Mouse (Mus musculus): ENCODE measurements around the gene Capn10. TPM values are rescaled to one million over a fixed set of nuclear protein-coding genes. Genes with fewer than 3 reads are reported as not detected.

Gene Capn10
- total RNA-seq, 4 experiments from 2014 or later, result 17.3 to 27.2 (median 24.3) TPM

DNA sequence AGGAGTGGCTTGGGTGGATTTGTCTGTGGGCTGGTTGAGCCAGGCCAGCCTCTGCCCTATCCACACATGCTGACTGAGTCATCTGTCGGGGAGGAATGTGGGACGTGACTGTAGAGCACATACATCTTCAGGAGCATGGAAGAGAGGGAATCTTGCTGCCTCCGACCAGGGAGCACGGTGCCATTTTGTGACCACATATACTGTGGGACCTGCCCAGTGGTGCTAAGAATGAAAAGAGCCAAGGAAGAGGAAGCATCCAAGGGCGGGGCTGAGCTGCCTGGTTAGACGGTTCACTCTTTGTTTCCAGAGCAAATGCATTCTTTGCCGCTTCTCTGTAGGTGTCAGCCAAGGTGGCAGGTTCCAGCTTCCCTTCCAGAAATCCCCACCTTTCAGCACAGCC, 44.5 kb downstream of the Capn10 start:
- DNase-seq, result no peak

DNA sequence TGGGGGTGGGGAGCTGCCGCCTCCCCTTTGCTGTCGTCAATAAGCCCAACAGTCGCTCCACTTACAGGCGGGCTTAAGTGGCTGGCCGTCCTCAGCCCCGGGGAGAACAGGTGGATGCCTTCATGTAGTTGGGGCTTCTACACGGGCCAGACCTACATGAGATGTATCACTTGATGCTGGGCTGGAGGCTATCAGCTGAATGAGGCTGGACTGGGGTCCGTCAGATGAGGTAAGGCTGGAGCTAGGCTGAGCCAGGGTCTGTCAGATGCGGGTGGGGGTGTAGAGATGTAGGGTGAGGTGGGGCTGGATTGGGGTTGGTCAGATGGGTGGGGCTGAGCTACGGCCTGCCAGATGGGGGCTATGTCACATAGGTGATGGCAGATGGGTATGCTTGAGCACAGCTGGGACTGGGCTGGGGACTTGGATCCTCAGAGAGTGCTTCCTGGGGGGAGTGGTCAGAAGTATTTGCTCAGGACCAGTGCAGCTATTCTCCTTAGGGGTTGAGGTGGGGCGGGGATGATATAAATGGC, 45.0 kb downstream of the Capn10 start:
- no peak for DNase-seq

DNA sequence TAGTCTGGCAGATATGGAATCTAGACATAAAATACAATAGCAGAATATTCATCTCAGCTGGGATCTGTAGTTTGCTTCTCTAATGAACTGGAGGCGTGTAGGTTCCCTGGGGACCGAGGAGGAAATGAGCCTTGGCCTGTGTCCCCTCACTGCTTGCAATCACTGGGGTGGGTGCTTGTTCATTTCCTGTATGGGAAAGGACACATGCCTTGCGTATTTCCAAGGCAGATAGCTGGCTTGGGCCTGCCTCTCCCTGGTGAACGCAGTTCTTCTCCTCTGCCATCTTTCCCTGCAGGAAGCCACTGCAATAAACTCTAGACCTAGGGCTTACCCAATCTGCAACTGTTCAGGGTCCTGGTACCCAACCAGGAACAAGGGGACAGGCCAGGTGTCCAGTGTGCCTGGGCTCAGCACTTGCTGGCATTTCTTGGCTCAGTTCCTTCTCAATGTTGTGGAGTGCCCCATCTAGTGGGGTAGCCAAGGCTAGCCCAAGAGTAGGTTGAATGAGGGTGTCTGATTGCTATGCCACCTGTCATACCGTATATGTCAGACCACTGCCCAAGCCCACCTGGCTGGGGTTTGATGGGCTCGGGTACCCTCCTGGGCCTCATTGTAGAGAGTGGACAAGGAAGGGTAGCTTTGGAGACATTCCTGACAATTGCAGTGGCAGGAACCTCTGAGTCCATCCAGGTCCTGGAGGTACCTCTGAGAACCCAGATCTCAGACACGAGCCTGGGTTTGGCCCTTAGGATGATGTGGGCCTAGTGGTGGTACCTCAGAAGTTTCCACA, 47.1 kb downstream of the Capn10 start:
- DNase-seq, result no peak

DNA sequence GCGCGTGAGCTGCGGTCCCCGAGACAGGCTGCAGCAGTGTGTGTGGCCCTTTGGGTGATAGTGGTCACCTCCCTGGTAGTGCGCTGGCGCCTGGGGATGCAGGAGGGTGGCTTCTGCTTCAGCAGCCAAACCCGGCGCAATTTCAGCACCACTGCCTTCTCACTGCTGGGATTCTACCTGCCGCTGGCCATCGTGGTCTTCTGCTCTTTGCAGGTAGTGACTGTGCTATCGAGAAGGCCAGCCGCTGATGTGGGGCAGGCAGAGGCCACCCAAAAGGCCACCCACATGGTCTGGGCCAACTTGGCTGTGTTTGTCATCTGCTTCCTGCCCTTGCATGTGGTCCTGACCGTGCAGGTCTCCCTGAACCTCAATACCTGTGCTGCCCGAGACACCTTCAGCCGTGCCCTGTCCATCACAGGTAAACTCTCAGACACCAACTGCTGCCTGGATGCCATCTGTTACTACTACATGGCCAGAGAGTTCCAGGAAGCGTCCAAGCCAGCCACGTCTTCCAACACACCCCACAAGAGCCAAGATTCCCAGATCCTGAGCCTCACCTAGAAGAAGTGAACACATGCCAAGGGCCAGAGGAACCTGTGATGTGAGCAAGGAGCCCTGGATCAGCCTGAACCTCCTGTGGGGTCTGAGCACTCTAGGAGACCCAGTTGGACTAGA, 48.9 kb downstream of the Capn10 start:
- DNase-seq, result no peak

DNA sequence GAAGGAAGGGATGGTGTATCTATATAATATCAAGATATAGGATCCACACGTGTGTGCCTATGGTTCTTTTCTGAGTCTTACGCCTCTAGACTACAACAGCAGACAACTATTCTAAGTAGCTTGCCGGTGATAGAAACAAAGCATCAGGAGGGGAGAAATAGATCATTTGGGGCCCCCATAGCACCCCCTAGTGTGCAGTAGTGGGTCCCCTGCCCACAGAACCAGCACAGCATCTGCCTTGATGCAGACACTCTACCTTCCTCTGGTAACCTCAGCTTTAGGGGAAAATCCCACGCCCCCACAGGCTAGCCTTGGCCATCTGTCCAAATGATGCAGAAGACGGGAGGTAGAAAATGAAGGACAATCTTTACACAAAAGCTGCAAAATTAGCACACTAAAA, 50.8 kb downstream of the Capn10 start:
- DNase-seq, result no peak

DNA sequence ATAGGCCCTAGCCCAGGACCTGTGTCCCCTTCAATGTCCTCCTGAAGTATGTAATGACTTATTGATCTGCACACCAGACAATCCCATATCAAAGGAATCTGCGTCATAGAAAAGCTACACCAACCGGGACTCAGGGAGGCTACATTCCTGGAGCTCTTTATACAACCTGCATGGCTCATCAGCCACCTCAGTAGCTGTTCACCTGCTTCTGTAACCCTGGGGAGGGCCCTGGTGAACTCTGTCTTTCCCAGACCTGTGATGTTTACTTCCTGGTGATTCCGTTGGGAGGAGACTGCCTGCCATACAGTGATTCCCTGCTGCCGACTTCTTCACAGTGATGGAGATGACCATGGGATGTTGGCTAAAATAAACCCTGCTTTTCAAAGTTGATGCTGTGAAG, 54.7 kb downstream of the Capn10 start:
- DNase-seq, result no peak

DNA sequence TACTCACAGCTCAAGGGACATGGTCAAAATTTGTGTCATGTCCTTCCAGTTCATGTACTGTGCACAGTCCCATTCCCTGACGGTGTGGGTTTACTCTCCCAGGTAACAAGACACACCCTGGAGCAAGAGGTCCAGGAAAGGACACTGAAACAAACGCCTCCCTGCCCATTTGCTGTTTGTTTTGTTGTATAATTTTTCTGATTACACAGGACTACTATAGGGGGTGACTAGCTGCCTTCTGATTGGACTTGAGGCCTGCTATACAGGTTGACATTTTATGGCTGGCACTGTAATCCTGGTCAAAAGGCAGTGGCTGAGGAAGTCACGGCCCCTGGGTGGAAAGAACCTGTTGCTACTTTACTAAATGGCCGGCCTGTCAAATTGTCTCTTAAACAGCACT, 55.7 kb downstream of the Capn10 start:
- no peak for DNase-seq

DNA sequence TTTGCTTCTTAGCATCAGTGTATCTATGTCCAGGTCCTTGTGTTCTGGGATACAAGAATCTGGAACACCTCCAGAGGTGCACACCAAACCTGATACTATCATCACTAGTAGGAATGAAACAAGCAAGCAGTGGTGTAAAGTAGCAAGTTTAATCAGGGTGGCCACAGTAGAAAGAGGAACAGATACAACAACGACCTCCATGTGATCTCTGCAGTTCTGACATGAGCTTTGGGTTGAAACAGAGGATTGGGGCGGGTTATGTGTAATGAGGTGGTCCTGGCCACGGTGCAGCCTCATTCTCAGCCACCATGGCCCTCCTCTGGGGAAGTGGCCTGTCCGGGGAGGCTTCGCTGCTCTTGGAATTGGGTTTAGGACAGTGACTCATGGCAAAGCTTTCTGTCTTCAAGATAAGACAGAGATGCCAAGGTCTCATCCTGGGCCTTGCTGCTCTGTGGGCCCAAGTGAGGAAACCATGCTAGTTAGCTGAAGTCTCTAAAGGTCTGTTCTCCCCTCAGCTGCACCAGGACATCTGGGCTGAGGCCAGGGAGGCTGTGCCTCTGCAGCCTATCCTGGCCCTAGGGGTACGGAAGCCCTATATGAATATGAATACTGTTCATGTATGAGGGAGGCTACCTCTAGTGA, 58.2 kb downstream of the Capn10 start:
- DNase-seq, result peak; percentile 72

DNA sequence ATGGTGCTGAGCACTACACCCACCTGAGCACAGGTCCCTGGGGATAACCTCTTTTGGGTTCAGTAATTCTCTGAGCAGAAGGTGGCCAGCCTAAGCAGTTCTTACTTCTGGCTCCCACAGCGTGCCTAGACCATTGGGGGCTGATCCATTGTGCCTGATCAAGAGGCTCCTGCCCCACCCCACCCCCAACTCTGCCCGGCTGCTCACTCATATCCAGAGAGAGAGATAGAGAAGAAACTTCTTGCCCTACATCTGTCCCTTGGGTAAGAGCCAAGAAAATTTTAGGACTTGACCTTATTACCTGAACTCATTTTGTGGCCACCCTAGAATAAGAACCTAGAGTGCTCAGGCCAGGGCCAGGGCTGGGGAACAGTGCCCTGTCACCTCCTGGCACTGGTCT, 58.7 kb downstream of the Capn10 start:
- DNase-seq, result no peak

Other genes starting within 250 kb of the Capn10 start
- 10 to 100 TPM; 66.2 to 86.0 (median 72.4) TPM for gene Gpc1, start 102.7 kb upstream of the Capn10 start, total RNA-seq (2022)
- gene Ankmy1, start 31.5 kb upstream of the Capn10 start, total RNA-seq (2022), result 1 to 10 TPM; 1.0 to 1.9 (median 1.3) TPM
- gene Dusp28, start 27.4 kb upstream of the Capn10 start, total RNA-seq (2022), result 10 to 100 TPM; 16.2 to 17.9 (median 16.3) TPM
- 10 to 100 TPM; 64.1 to 84.4 (median 76.6) TPM for gene Rnpepl1, start 23.6 kb upstream of the Capn10 start, total RNA-seq (2022)
- 1 to 10 TPM in 1 of 4 experiments, under 1 TPM in 3; 0.58 to 1.8 (median 0.87) TPM for gene Gpr35, start 16.5 kb downstream of the Capn10 start, total RNA-seq (2022)
- gene Aqp12, start 72.0 kb downstream of the Capn10 start, total RNA-seq (2022), result under 1 TPM in 1 of 4 experiments, not detected in 3; 0.87 TPM
- 10 to 100 TPM; 55.1 to 76.1 (median 69.1) TPM for gene Kif1a, start 167.6 kb downstream of the Capn10 start, total RNA-seq (2022)
- gene Agxt, start 200.9 kb downstream of the Capn10 start, total RNA-seq (2022), result under 1 TPM in 1 of 4 experiments, not detected in 3; 0.26 TPM
- not detected for gene 2310007B03Rik, start 226.6 kb downstream of the Capn10 start, total RNA-seq (2022)
- under 1 TPM in 2 of 4 experiments, not detected in 2; 0.03 TPM for gene Crocc2, start 234.3 kb downstream of the Capn10 start, total RNA-seq (2022)